Mouse (Mus musculus) spleen, adult 2 months (tissue): ENCODE data around the gene R3hdm4.

Source experiments
- CTCF ChIP-seq: fragments of 200-500 bp; IDR thresholded peaks from 2 replicates; pipeline ENCODE4 v1.5.1; 2011; ENCODE audit warnings: mild to moderate bottlenecking, inconsistent platforms; ENCODE audit not compliant: insufficient read depth, insufficient read length, insufficient replicate concordance; ENCODE audit errors: extremely low read depth
- POLR2A ChIP-seq: fragments of 200-500 bp; IDR thresholded peaks from 2 replicates; pipeline ENCODE4 v1.6.1; 2011; ENCODE audit warnings: low read depth, low read length, inconsistent platforms

DNA sequence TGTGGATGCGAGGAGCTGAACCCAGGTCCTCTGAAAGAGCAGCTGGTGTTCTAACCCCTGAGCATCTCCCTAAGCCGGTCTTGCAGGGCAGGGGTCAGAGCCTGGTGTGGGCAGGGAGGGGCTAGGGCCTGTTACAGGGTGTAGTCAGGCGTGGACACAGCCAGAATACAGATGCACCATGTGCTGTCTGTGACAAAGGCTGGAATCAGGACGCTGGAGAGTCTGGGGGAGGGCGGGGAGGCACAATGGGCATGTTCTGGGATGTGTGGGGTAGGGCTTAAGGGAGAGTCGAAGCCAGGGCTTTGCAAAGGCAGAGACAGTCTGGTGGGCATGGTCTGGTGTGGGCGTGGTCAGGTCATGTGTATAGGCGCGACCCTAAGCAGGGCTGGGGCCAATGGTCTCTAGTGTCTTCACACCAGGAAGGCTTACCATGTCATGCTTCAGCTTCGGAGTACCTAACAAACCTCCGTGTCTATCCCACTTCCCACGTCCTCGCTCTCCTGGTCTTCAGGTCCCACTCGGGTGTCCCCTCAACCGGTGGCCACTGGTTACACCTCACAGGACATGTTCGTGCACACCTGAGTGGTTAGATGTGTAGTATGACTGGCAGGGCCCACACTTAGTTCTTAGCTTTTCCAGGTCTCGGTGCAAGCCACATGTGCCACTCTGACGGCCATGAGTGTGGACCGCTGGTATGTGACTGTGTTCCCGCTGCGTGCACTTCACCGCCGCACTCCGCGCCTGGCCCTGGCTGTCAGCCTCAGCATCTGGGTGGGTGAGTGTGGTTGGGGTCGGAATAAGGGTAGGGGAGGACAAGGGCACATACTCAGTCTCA is 735 bp downstream of the R3hdm4 start:
- no peak for TF ChIP-seq CTCF
- no peak for TF ChIP-seq POLR2A
